Mouse (Mus musculus): ENCODE data around the gene Kdm2a.

DNA sequence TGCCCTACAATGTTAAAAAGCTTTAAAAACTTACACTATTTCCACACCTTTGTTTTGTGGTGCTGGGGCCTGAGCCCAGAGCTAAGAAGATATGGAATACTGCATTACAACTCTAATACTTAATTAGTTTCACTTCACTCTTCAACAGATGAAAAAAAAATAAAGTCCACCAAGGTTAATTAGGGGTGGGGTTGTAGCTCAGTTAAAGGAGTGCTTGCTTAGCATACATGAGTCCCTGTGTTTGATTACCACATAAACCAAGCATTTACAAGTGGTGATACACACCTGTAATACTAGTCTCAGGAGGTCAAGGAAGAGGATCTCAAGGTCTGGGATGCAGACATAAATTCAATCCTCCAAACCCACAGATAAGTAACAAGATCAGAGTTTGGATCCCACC is 10.8 kb downstream of the Kdm2a start:
- TF ChIP-seq CHD2 (IDR thresholded peaks at IDR 0.05; ENCODE audit: low read depth, low read length) (no peak), MAFK (IDR thresholded peaks at IDR 0.05; ENCODE audit: insufficient read depth, low read depth, low read length) (no peak), ZNF384 (IDR thresholded peaks at IDR 0.05; ENCODE audit: low read depth, low read length) (no peak), ZC3H11A (IDR thresholded peaks at IDR 0.05; ENCODE audit: borderline replicate concordance, low read depth, low read length) (no peak), HCFC1 (IDR thresholded peaks at IDR 0.05; ENCODE audit: borderline replicate concordance, insufficient read depth, low read length) (no peak)
